Mouse (Mus musculus): Measurements from ENCODE around the gene Pradc1.
"Not testable (repeated sequence)": the region's sequence is repeated elsewhere in the genome, so short reads cannot be mapped to it uniquely, and the experiment has no call there.

The Pradc1 gene

GRCm38 (mm10) chr6:85450697-85451663 lies 790 bp downstream of the Pradc1 start, which contains the start of gene Cct7:
TSS of gene Cct7 (plus strand) at chr6:85451514.
- in situ Hi-C loops (cut with MboI, MseI) = no loop called here

- in situ Hi-C loops (cut with MboI, MseI) = not testable (repeated sequence)
Observed at GRCm38 (mm10) chr6:85450140-85450539, 1.6 kb downstream of the Pradc1 start.

GRCm38 (mm10) chr6:85447351-85447750 lies 4.4 kb downstream of the Pradc1 start:
- in situ Hi-C loops (cut with MboI, MseI) = loop anchor here in 1 of 2 experiments (10.0 kb wide), 1 partner anchor 487 kb away; no protein-coding TSS in a partner anchor

GRCm38 (mm10) chr6:85445286-85445685 lies 6.5 kb downstream of the Pradc1 start:
- in situ Hi-C loops (cut with MboI, MseI) = loop anchor here in 1 of 2 experiments (10.0 kb wide), 1 partner anchor 490 kb away; no protein-coding TSS in a partner anchor

GRCm38 (mm10) chr6:85444266-85444965 lies 7.4 kb downstream of the Pradc1 start:
- in situ Hi-C loops (cut with MboI, MseI) = loop anchor here in 1 of 2 experiments (10.0 kb wide), 1 partner anchor 490 kb away; no protein-coding TSS in a partner anchor

- in situ Hi-C loops (cut with MboI, MseI) = loop anchor here in 1 of 2 experiments (10.0 kb wide), 1 partner anchor 491 kb away; no protein-coding TSS in a partner anchor
Observed at GRCm38 (mm10) chr6:85443488-85444233, 8.1 kb downstream of the Pradc1 start.

GRCm38 (mm10) chr6:85441142-85441541 lies 10.6 kb downstream of the Pradc1 start:
- in situ Hi-C loops (cut with MboI, MseI) = loop anchor here in 1 of 2 experiments (10.0 kb wide), 1 partner anchor 494 kb away; no protein-coding TSS in a partner anchor

- in situ Hi-C loops (cut with MboI, MseI) = no loop called here
Observed at GRCm38 (mm10) chr6:85436631-85437030, 15.1 kb downstream of the Pradc1 start.

GRCm38 (mm10) chr6:85436204-85436603 lies 15.6 kb downstream of the Pradc1 start:
- in situ Hi-C loops (cut with MboI, MseI) = no loop called here

- in situ Hi-C loops (cut with MboI, MseI) = no loop called here
Observed at GRCm38 (mm10) chr6:85433865-85434264, 17.9 kb downstream of the Pradc1 start.

- in situ Hi-C loops (cut with MboI, MseI) = no loop called here
Observed at GRCm38 (mm10) chr6:85431842-85432431, 19.8 kb downstream of the Pradc1 start, which contains the start of gene Smyd5. TSS of gene Smyd5 (plus strand) at chr6:85431989.

- in situ Hi-C loops (cut with MboI, MseI) = no loop called here
Observed at GRCm38 (mm10) chr6:85431274-85431841, 20.4 kb downstream of the Pradc1 start.

- in situ Hi-C loops (cut with MboI, MseI) = no loop called here
Observed at GRCm38 (mm10) chr6:85423836-85424379, 27.9 kb downstream of the Pradc1 start, which contains the start of gene Noto. TSS of gene Noto (plus strand) at chr6:85423886.

- in situ Hi-C loops (cut with MboI, MseI) = no loop called here
Observed at GRCm38 (mm10) chr6:85419150-85419549, 32.6 kb downstream of the Pradc1 start.

GRCm38 (mm10) chr6:85415829-85416228 lies 35.9 kb downstream of the Pradc1 start:
- in situ Hi-C loops (cut with MboI, MseI) = no loop called here

- in situ Hi-C loops (cut with MboI, MseI) = no loop called here
Observed at GRCm38 (mm10) chr6:85410771-85411273, 40.9 kb downstream of the Pradc1 start.

- in situ Hi-C loops (cut with MboI, MseI) = loop anchor here in 1 of 2 experiments (5.0 to 10.0 kb wide), 2 partner anchors 262 to 874 kb away; no protein-coding TSS in a partner anchor
Observed at GRCm38 (mm10) chr6:85409003-85409402, 42.8 kb downstream of the Pradc1 start.

- in situ Hi-C loops (cut with MboI, MseI) = loop anchor here in 1 of 2 experiments (10.0 kb wide), 1 partner anchor 868 kb away; no protein-coding TSS in a partner anchor
Observed at GRCm38 (mm10) chr6:85403039-85403438, 48.7 kb downstream of the Pradc1 start.

GRCm38 (mm10) chr6:85402613-85403012 lies 49.2 kb downstream of the Pradc1 start:
- in situ Hi-C loops (cut with MboI, MseI) = loop anchor here in 1 of 2 experiments (10.0 kb wide), 1 partner anchor 868 kb away; no protein-coding TSS in a partner anchor

All from T-helper 17 cell (primary cell).